Mouse (Mus musculus): ENCODE results near the gene Pabpc1l. TPM values are rescaled to one million over a fixed set of nuclear protein-coding genes. Genes with fewer than 3 reads are reported as not detected.
A peak's percentile ranks its signal among the peaks of the same experiment; 100 is the strongest.
"Not testable (repeated sequence)": the region's sequence is repeated elsewhere in the genome, so short reads cannot be mapped to it uniquely, and the experiment has no call there.

The Pabpc1l gene
- polyA plus RNA-seq, 1 experiment from 2014 or later = 1.7 TPM

DNA sequence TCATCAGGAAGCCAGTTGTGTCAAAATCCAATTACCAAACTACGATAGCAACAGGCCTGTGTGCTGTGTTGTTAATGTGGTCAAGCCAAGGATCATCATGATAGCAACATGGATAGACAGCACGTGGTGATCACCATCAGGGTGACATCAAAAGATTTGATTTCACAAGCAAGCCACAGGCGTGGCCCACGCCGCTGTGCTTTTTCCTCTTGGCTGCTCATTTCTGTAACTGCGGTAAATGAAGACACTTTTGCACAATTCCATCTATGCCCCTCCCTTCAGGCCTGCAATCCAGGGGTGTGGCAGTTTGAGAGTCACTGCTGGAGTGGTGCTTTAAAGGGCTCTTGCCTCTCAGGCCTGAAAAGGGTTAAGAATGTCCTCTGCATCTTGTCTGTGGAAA, 15.7 kb downstream of the Pabpc1l start:
- Histone ChIP-seq H3K4me2 (no peak overlapping the region), H3K36me3 (no peaks in the 10 kb centered on the region), H3K4me3 (no peak overlapping the region), H3K4me1 (replicated peaks) (no peaks in the 10 kb centered on the region), H3K27me3 (no peaks in the 10 kb centered on the region), H3K27ac (replicated peaks) (no peak overlapping the region), H3K9ac (no peak overlapping the region), H3K9me3 (no peaks in the 10 kb centered on the region)
- ATAC-seq (ENCODE audit: low read depth) = no peak
- 91% methylated on average over 6 of the region's 6 CpGs for WGBS

GRCm38 (mm10) chr2:164041523-164041922, 16.3 kb downstream of the Pabpc1l start:
- H3K27ac ChIP-seq (replicated peaks) = no peak overlapping the region
- no peaks in the 10 kb centered on the region for H3K36me3 ChIP-seq
- no peaks in the 10 kb centered on the region for H3K9me3 ChIP-seq
- 94% methylated on average over 2 of the region's 2 CpGs for WGBS
- no peak overlapping the region for H3K4me2 ChIP-seq
- no peaks in the 10 kb centered on the region for H3K27me3 ChIP-seq
- no peak for ATAC-seq (ENCODE audit: low read depth)
- H3K9ac ChIP-seq = no peak overlapping the region
- H3K4me3 ChIP-seq = no peak overlapping the region
- no peaks in the 10 kb centered on the region for H3K4me1 ChIP-seq (replicated peaks)

DNA sequence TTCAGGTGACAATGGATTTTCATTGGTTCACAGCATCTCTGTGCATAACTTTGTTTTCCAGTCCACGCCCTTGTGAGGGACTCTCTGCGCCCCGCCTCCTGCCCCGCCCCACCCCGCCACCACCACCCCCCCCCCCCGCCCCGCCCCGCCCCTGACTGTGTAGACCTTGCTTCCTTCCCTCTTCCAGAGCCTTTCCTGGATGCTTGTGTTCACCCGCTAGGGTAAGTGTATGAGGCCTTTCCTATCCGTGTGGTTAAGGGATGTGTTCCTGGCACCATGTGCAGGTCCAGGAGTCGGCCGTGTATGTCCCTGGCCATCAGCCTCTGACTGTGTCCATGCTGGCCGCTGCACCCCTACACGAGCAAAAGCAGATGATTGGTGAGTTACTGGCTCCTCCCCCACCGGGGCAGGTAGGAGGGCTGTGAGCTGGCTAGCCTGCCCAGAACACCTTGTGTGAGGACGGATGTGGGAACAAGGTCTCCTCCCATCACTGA, 22.0 kb downstream of the Pabpc1l start:
- H3K4me2 ChIP-seq = peak overlapping the region; percentile 49
- peak; percentile 53; the same call in 1 of the 2 replicates for ATAC-seq (ENCODE audit: low read depth)
- peaks cover 3% of the 10 kb centered on the region; the same call in 1 of the 2 replicates for H3K4me1 ChIP-seq (replicated peaks)
- H3K36me3 ChIP-seq = peaks cover 16% of the 10 kb centered on the region
- no peaks in the 10 kb centered on the region for H3K9me3 ChIP-seq
- peak overlapping the region; percentile 43; the same call in 1 of the 2 replicates for H3K9ac ChIP-seq
- peak overlapping the region; percentile 24 for H3K4me3 ChIP-seq
- no peak overlapping the region for H3K27ac ChIP-seq (replicated peaks)
- WGBS = 6% methylated on average over 10 of the region's 16 CpGs
- no peaks in the 10 kb centered on the region for H3K27me3 ChIP-seq

DNA sequence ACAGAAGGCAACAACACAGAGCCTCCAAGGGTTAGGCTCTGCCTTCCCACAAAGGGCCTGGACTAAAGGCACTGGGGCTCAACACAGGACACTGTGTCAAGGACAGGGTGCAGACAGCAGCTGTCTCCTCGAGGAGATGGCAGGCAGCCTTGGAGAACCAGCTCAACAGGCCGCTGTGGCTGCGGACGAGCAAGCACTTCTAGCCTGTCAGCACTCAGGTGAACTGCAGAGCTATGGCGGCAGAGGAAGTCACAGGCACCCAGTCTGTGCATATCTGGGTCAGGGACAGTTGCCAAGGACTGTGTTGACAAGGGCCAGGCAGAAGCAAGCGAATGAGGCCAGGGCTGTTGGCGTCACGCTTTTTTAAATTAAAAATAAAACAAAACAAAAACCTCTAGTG, 28.5 kb downstream of the Pabpc1l start:
- ATAC-seq (ENCODE audit: low read depth) = no peak
- Histone ChIP-seq H3K4me3 (no peak overlapping the region), H3K4me2 (no peak overlapping the region), H3K9me3 (no peaks in the 10 kb centered on the region), H3K27me3 (no peaks in the 10 kb centered on the region), H3K36me3 (peaks cover 75% of the 10 kb centered on the region), H3K4me1 (replicated peaks) (no peaks in the 10 kb centered on the region), H3K27ac (replicated peaks) (no peak overlapping the region), H3K9ac (no peak overlapping the region)
- WGBS = 96% methylated on average over 8 of the region's 8 CpGs

GRCm38 (mm10) chr2:164054671-164055070, 29.4 kb downstream of the Pabpc1l start:
- 96% methylated on average over 8 of the region's 8 CpGs for WGBS
- H3K36me3 ChIP-seq = peaks cover 82% of the 10 kb centered on the region
- no peak for ATAC-seq (ENCODE audit: low read depth)
- no peak overlapping the region for H3K4me3 ChIP-seq
- H3K9ac ChIP-seq = no peak overlapping the region
- H3K4me2 ChIP-seq = no peak overlapping the region
- no peaks in the 10 kb centered on the region for H3K27me3 ChIP-seq
- H3K9me3 ChIP-seq = no peaks in the 10 kb centered on the region
- no peak overlapping the region for H3K27ac ChIP-seq (replicated peaks)
- no peaks in the 10 kb centered on the region for H3K4me1 ChIP-seq (replicated peaks)

DNA sequence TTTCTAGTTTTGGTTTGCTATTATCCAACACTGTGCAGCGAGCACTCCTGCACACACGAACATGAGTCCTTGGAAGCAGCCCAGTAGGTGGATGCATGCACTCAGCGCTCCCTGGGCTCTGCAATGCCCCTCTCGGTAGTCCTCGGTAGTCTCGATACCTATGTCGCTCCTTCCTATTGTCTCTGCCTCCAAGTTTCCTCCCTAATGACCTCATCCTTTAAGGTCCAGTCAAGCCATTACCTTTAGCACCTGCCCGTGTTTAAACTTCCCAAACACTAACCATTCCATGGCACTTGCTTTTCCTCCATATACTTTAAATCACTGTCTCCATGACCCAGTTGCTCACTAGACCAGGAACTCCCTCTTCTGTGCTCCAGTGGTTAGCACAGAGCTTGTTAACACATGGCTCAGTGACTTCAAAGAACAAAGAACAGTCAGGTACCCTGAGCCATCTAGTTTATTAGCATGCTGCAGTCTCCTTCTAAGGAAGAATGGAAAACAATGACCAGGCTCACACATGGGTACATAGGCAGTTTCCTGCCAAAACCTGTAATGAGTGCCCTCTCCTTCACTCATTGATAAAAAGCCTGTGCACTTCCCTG, 34.5 kb downstream of the Pabpc1l start:
- Histone ChIP-seq H3K36me3 (peaks cover 90% of the 10 kb centered on the region), H3K9me3 (no peaks in the 10 kb centered on the region), H3K4me3 (no peak overlapping the region), H3K9ac (no peak overlapping the region), H3K4me1 (replicated peaks) (no peaks in the 10 kb centered on the region), H3K27ac (replicated peaks) (no peak overlapping the region), H3K4me2 (no peak overlapping the region), H3K27me3 (no peaks in the 10 kb centered on the region)
- no peak for ATAC-seq (ENCODE audit: low read depth)
- WGBS = 93% methylated on average over 8 of the region's 8 CpGs

DNA sequence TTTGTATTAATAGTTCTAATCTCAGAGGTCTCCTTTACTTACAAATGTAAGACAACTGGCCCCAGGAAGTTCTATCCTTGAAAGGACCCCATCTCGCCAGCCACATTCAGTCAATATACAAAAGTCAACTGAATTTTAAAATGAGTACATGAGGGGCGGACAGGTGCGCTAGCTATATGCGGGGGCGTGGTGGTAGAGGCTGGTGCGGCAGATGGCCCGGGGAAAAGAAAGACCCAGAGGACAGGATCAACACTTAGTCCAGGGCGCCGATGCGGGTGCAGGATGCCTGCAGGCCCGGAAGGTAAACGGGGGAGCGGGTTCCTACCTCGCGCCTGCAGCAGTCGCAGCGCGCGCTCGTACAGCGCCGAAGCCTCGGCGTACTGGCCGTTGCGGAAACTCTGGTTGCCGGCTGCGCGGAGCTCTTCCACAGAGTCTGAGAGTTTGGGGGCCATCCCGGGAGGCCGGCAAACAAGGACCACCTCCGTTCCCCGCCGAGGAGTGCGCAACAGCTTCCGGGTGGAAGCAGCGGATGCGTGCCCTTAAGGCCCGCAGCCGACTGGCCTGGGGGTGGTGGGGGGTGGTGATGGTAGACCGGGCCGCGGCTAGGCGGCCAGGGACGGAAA, 45.0 kb downstream of the Pabpc1l start, which contains the start of gene Stk4:
Stk4 (plus strand) TSS at position 181 of the 623 bp plus-strand sequence.
- Histone ChIP-seq H3K27ac (replicated peaks) (peak within 1 kb of the TSS; percentile 87), H3K9ac (peak within 1 kb of the TSS; percentile 92), H3K4me2 (peak within 1 kb of the TSS; percentile 94), H3K36me3 (peaks cover 18% of the 10 kb centered on the region), H3K9me3 (no peaks in the 10 kb centered on the region), H3K4me3 (peak within 1 kb of the TSS; percentile 96), H3K27me3 (no peaks in the 10 kb centered on the region), H3K4me1 (replicated peaks) (peaks cover 38% of the 10 kb centered on the region)
- under 1% methylated on average over 45 of the region's 45 CpGs for WGBS
- peak; percentile 45 for ATAC-seq (ENCODE audit: low read depth)

DNA sequence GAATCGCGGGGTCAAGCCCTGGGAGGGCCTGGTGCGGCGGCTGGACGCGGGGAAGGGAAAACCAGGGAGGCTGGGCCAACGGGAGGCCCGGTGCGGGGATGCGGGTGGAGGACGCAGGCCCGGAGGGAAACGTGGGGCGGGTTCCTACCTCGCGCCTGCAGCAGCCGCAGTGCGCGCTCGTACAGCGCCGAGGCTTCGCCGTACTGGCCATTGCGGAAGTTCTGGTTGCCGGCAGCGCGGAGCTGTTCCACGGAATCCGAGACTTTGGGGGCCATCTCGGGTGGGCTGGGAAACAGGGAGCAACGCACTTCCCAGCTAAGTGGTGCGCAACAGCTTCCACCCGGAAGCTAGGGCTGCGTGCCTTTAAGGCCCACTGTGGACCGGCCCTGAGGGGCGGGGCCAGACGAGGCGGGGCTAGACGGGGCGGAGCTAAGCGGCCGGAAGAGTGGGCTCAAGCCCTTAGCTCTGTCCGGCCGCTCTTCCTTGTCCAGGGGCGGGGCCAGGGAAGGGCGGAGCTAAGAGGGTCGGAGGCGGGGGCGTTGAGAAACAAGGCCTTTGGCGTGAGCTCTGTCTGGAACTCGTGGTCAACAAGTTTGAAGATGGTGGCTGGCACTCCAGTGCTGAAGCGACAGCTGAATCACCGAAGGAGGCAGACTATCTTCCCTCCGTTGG, 45.7 kb downstream of the Pabpc1l start, which contains the start of gene Tomm34:
Tomm34 (minus strand) TSS at position 405 of the 672 bp plus-strand sequence.
- H3K9ac ChIP-seq = peak within 1 kb of the TSS; percentile 92
- peak within 1 kb of the TSS; percentile 96 for H3K4me3 ChIP-seq
- H3K36me3 ChIP-seq = peaks cover 12% of the 10 kb centered on the region
- ATAC-seq (ENCODE audit: low read depth) = peak; percentile 97
- H3K27me3 ChIP-seq = no peaks in the 10 kb centered on the region
- H3K4me1 ChIP-seq (replicated peaks) = peaks cover 42% of the 10 kb centered on the region
- H3K27ac ChIP-seq (replicated peaks) = peak within 1 kb of the TSS; percentile 87
- no peaks in the 10 kb centered on the region for H3K9me3 ChIP-seq
- under 1% methylated on average over 55 of the region's 55 CpGs for WGBS
- peak within 1 kb of the TSS; percentile 94 for H3K4me2 ChIP-seq

DNA sequence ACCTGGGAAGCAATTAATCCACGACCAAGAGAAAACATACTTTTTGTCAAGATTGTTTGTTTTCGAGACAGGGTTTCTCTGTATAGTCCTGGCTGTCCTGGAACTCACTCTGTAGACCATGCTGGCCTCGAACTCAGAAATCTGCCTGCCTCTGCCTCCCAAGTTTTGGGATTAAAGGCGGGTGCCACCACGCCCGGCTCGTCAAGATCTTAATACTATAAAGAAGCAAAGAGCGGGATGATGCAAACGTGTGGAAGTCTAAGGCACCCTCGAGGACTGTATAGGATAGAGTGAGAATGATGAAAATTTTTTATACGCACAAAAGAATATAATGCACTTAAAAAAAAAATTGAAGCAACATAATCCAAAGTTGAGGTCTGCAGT, 46.2 kb downstream of the Pabpc1l start:
- H3K4me3 ChIP-seq = peak overlapping the region; percentile 96
- not testable (repeated sequence) for H3K36me3 ChIP-seq, H3K27me3 ChIP-seq, H3K9me3 ChIP-seq
- peaks cover 46% of the 10 kb centered on the region for H3K4me1 ChIP-seq (replicated peaks)
- 0 out of 2 replicates have a peak, but pooled peaks have one; percentile 2 for ATAC-seq (ENCODE audit: low read depth)
- H3K9ac ChIP-seq = peak overlapping the region; percentile 92; the same call in 1 of the 2 replicates
- 79% methylated on average over 11 of the region's 11 CpGs for WGBS
- peak overlapping the region; percentile 94 for H3K4me2 ChIP-seq
- H3K27ac ChIP-seq (replicated peaks) = peak overlapping the region; percentile 87

GRCm38 (mm10) chr2:164072109-164072508, 46.9 kb downstream of the Pabpc1l start:
- Histone ChIP-seq H3K27ac (replicated peaks) (no peak overlapping the region), H3K4me1 (replicated peaks) (peaks cover 46% of the 10 kb centered on the region), H3K9ac (no peak overlapping the region), H3K4me3 (no peak overlapping the region), H3K4me2 (no peak overlapping the region), H3K27me3 (no peaks in the 10 kb centered on the region), H3K9me3 (no peaks in the 10 kb centered on the region), H3K36me3 (peaks cover 1% of the 10 kb centered on the region; the same call in 1 of the 2 replicates)
- ATAC-seq (ENCODE audit: low read depth) = no peak
- 94% methylated on average over 2 of the region's 2 CpGs for WGBS

DNA sequence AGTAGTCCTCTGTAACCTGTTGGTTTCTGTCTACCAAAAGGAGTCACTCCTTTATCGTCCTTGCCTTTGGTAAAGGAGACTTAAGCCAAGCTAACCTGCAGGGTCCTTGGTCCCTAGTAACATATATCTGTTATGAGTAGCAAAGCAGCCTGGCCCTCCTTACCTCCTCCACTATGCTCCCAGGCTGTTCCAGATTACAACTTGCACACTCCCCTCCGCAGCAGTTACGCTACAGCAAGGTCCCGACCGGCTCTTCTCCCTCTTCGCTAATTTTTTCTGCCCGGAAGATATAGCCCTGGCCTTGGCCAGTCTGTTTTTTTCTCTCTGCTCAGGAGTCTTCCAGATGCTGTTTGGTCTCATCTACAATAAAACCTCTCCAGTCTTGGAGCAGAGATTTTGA, 47.9 kb downstream of the Pabpc1l start:
- 82% methylated on average over 7 of the region's 7 CpGs for WGBS
- Histone ChIP-seq H3K4me1 (replicated peaks) (peaks cover 45% of the 10 kb centered on the region), H3K4me2 (no peak overlapping the region), H3K27ac (replicated peaks) (no peak overlapping the region), H3K4me3 (no peak overlapping the region), H3K36me3 (no peaks in the 10 kb centered on the region; the same call in 1 of the 2 replicates), H3K9me3 (no peaks in the 10 kb centered on the region), H3K9ac (no peak overlapping the region), H3K27me3 (no peaks in the 10 kb centered on the region)
- no peak for ATAC-seq (ENCODE audit: low read depth)

Measured in neural tube, embryonic 13.5 days (tissue).